In the genomic region with DNA sequence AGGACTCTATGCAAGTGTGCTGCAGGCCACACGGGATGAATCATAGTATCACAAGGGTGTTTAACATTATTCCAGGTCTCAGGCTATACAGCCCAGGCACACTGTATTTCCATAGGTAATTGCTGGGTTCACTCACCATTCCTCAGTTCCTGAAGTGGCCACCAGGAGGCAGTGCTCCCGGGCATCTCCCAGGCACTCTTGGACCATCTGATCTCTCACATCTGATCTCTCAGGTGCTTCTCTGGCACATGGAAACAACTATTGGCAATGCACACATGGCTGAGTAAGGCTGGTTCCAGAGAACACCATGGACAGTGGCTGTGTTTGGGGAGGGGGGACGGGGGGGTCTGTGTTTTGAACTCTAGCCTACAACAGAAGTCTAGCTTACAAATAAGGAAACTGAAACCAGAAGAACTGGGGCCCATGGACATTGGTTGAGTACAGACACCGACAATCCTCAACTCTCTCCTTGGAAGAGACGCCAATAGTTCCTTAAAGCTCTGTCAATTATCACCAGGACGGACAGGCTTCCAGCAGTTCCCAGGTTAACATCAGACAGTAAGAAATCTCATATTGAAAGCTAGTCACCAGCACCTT, we compare ENCODE assay signal across 10 mouse cellular contexts. TPM values are rescaled to one million over a fixed set of nuclear protein-coding genes. Genes with fewer than 3 reads are reported as not detected.
DNase-seq lines count a peak whose midpoint lies in the region; ATAC-seq lines count a peak whose summit lies in the region.
"Had no signal": no experiment of that assay in that cellular context is flagged by ENCODE, and none has a peak within 500 bp of the region (broad histone marks: within the 10 kb centered on the region; RNA-seq: fewer than 3 reads in every experiment).

No protein-coding gene starts in this region.

- H3K4me1 ChIP-seq in midbrain, embryonic 15.5 days: peaks cover 19% of the 10 kb centered on the region

- no peak overlapping the region for H3K27ac ChIP-seq in midbrain, embryonic 15.5 days
- H3K27ac ChIP-seq: embryonic facial prominence, embryonic 15.5 days; neural tube, embryonic 13.5 days had no signal

- no peaks in the 10 kb centered on the region for H3K9me3 ChIP-seq in midbrain, embryonic 15.5 days
- H3K9me3 ChIP-seq: embryonic facial prominence, embryonic 15.5 days had no signal

- H3K36me3 ChIP-seq in midbrain, embryonic 15.5 days (replicated peaks): no peaks in the 10 kb centered on the region
- H3K36me3 ChIP-seq: embryonic facial prominence, embryonic 15.5 days; neural tube, embryonic 13.5 days had no signal

- WGBS in midbrain, embryonic 15.5 days: 75% methylated on average over 6 of the region's 6 CpGs

- H3K27me3 ChIP-seq in midbrain, embryonic 15.5 days (replicated peaks): peaks cover 4% of the 10 kb centered on the region; the same call in 1 of the 2 replicates

- no peak overlapping the region for H3K4me3 ChIP-seq in midbrain, embryonic 15.5 days
- H3K4me3 ChIP-seq: embryonic facial prominence, embryonic 15.5 days; neural tube, embryonic 13.5 days had no signal

- peak; percentile 41 for DNase-seq in kidney, postnatal 10 days
- no peak for DNase-seq in kidney, postnatal 14 days
- DNase-seq in ES-CJ7 (ENCODE audit: low read depth, low spot score): peak; percentile 45
- DNase-seq in layer of hippocampus, postnatal 14 days (ENCODE audit: low spot score in 2 of 2): no peak
- no peak for DNase-seq in cerebellum, postnatal 36 days

- H3K9ac ChIP-seq in midbrain, embryonic 15.5 days: no peak overlapping the region
- H3K9ac ChIP-seq: embryonic facial prominence, embryonic 15.5 days; neural tube, embryonic 13.5 days had no signal

- H3K4me2 ChIP-seq in midbrain, embryonic 15.5 days: no peak overlapping the region
- H3K4me2 ChIP-seq: embryonic facial prominence, embryonic 15.5 days; neural tube, embryonic 13.5 days had no signal

- peak; percentile 40 for ATAC-seq in activated CD4-positive, CD25-positive, alpha-beta regulatory T cell, adult 4 months
- ATAC-seq in megakaryocyte, adult 5-6 weeks (ENCODE audit: poor library complexity, severe bottlenecking): peak; percentile 65; the same call in 1 of the 2 replicates
- ATAC-seq in midbrain, embryonic 15.5 days (replicated peaks): no peak

RNA-seq across cellular contexts. Expression of a gene that starts 40.1 kb away (rescaled TPM):
- polyA plus RNA-seq in activated CD4-positive, CD25-positive, alpha-beta regulatory T cell, adult 4 months (2017; shearing (Covaris generic)): not detected
- not detected in 2 replicates for total RNA-seq in megakaryocyte, adult 5-6 weeks (2015)
- total RNA-seq in megakaryocyte, adult 5-6 weeks (2017): 0.28 TPM in 1 of 2 replicates, not detected in the other
- not detected for total RNA-seq in layer of hippocampus, postnatal 14 days (2021)
- not detected in 2 replicates for polyA plus RNA-seq in midbrain, embryonic 15.5 days (2015; fragmentation: Nextera tagmentation; extraction: Ambion mirVana)
- polyA plus RNA-seq: embryonic facial prominence, embryonic 15.5 days; neural tube, embryonic 13.5 days had no signal

RNA-seq across cellular contexts. Expression of a gene that starts 49.0 kb away (rescaled TPM):
- polyA plus RNA-seq in activated CD4-positive, CD25-positive, alpha-beta regulatory T cell, adult 4 months (2017; shearing (Covaris generic)): 10 to 100 TPM; 25.5 to 31.1 TPM
- 86.4 and 88.1 TPM in 2 replicates for total RNA-seq in megakaryocyte, adult 5-6 weeks (2015)
- total RNA-seq in megakaryocyte, adult 5-6 weeks (2017): 83.6 and 93.5 TPM in 2 replicates
- 10 to 100 TPM; 55.2 to 55.7 TPM for total RNA-seq in layer of hippocampus, postnatal 14 days (2021)
- polyA plus RNA-seq in midbrain, embryonic 15.5 days (2015; fragmentation: Nextera tagmentation; extraction: Ambion mirVana): 7.1 and 7.6 TPM in 2 replicates

Comparison
In these comparisons a context has a peak if more than half of its experiments do, and no peak if none do; other contexts are left out.
1. DNase-seq: peak in kidney, postnatal 10 days (single experiment) and ES-CJ7 (single experiment); none in kidney, postnatal 14 days (single experiment), layer of hippocampus, postnatal 14 days (0 of 2) and cerebellum, postnatal 36 days (0 of 2).